Mouse (Mus musculus) gastrocnemius, postnatal 10 days (tissue): ENCODE data around the gene 3110082J24Rik. TPM values are rescaled to one million over a fixed set of nuclear protein-coding genes. Genes with fewer than 3 reads are reported as not detected.

Source experiments
- DNase-seq: peaks from one replicate; pipeline ENCODE4 v3.0.0; 2021; ENCODE audit warnings: mixed read lengths
- long read RNA-seq, 2 experiments: library from polyadenylated mRNA; stranded (forward); transcript quantifications; one replicate each; pipeline ENCODE4 v2.0.0; 2021
- total RNA-seq, 2 experiments: library from RNA; stranded (reverse); gene quantifications; 2 replicates each; pipeline ENCODE4 v1.2.3; 2021

Gene 3110082J24Rik
- not detected for total RNA-seq
- long read RNA-seq, experiment 1 = 0 reads
- long read RNA-seq, experiment 2 = 0 reads

DNA sequence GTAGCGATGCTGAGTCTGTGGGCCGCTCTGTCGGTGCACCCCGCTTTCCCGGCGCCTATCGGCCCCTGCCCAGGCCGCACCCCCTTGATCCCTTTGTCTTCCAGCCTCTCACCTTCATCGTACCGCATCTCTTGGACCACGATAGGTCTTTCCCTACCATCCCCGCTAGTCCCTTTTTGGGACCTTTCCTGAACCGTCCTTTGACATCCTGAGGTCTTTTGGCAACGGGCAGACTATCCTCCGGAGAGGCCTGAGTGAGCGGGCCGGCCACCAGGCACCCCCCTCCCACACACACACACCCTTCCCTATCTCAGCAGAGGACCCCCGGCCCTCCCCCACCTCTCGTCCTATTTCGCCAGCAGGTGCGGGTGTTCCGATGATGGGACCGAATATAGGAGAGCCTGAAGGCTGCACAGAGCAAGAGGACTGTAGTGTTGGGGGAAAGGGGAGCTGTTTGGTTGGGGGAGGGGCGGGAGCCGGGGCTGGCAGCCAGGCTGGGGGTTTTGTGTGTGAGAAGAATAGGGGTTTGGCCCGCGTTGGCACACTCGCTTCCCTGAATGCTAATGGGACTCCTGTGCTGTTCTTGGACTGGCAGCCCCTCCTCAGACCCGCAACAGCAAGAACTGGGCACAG lies at the start of gene 3110082J24Rik:
TSS of gene 3110082J24Rik (minus strand) at position 419 of the 633 bp plus-strand sequence.
- no peak for DNase-seq

DNA sequence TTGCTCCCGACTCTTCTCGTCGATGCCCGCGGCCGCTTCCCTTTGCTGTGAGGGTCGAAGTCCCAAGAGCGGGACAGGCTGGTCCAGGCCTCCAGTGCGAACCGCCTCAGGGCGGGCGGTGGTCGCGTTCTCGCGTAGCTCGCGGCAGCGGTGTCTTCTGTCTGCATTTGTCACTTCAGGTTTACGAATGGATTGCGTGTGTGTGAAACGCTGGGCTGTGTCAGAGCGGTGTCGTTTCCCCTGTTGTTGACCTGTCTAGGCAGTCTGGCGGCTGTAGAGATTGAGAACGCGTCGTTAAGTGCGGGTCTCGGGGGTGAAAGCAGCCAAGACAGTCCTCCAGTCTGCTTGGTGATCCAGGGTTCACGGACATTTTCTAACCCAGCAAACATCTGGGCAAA lies 49.5 kb upstream of the 3110082J24Rik start:
- no peak for DNase-seq

DNA sequence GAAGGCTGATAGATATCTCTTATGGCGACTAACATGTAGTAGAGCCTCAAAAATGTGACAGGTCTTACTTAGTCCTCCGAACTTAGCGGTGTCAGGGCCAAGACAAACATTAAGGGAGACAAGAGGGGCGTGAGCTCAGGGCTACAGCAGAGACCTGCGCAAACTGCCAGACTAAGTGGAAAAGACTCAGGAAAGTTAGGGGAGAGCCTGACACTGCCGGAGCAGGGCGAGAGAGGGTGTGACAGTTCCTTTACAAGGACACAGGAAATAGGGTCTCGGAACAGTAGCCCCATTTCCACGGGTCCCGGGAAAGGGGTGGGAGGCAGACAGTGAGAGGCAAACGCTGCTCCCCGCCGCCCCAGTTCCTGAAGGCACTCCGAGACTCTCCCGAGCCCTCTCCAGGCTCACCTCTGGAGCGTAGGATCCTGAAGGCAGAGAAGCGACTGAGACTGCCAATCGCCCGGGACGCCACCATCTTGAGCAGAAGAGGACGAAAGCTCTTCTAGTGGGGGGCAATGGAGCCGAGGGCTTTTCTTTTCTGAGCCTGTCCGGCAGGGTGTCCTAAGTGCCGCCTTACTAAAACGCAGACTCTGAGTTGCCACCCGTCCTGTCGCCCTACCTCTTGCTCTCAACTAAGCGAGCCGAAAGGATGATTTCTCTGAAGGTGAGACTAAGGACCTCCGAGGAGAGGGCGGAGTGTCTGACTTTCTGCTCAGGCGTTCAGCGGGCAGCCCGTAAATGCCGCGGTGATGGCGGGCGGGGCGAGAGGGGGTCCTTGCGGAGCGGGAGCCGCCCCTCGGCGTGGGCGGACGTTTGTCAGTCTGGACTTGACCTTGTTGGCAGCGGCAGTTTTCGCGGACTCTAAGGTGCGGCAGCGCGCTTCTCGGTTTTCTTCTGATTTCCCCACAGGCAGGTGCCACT lies 48.8 kb upstream of the 3110082J24Rik start, which contains the start of the genes Hadha and Hadhb:
TSS of gene Hadha (minus strand) at position 689 of the 921 bp plus-strand sequence.
TSS of gene Hadhb (plus strand) at position 775 of the 921 bp plus-strand sequence.
- DNase-seq = peak; percentile 94

DNA sequence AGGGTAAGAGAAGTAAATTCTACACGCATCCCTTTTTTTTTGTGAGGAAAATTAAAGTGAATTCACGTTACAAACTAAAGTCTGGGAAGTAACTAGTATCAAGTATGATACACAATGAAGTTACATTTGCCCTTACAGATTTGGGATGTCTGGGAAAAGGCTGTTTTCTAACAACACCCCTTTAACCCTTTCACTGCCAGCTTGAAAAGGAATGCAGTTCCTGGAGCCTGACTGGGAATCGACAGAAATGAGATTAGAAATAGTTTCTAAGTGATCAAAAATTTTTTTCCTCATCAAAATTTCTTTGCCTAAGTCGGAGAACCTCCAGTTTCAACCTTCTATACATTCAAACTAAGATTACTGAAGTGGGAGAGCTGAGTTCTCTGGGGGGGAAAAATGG lies 48.1 kb upstream of the 3110082J24Rik start:
- no peak for DNase-seq

DNA sequence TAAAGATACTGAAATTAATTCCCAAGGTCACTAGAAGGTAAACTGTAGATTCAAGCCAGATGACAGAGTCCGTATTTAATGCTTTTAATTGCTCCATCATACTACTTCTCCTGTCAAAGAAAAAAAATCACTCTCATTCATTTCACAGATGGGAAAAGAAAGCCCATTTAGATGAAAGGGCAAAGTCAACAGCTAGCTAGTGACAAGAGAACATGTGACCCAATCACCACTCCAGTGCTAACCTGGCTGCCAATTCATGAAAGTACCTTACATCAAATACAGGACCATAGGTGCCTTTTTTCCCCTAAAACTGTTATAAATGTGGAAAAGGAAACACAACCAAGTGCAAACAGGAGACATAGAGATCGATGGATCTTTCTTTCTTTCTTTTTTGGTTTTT lies 47.3 kb upstream of the 3110082J24Rik start:
- DNase-seq = no peak

DNA sequence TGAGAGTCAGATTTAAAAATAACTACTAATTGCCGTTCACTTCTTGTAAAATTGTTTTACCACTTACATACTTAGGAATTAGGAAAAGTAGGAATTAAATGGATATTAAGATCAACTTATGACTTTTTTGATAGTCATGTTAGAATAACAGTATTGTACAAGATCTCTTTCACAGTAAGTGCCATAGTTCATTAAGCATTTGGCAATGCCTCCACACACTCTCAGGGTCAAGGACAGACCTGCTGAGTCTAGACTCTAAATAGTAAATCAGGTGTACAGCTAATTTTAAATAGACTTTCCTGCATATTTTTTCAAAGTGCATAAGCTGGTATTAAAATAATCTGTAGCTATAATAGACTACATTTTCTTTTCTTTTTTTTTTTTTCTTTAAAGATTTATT lies 46.5 kb upstream of the 3110082J24Rik start:
- no peak for DNase-seq

DNA sequence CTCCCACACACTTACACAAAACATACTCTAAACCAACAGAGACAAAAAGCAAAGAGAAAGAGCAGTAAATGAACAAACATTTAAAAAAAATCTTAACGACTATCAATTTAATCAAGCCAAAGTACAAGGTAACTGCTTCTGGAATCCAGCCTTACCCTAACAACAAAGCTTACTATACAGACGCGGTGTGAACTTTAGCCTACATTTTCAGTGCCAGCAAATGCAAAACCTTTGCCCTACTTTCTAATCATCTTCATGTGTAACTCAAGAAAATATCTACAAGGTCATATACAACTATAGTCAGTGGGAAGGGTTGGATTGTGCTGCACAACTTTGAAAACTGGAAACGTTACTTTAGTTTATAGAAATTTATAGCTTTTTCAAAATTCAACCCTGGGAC lies 46.1 kb upstream of the 3110082J24Rik start:
- DNase-seq = no peak

DNA sequence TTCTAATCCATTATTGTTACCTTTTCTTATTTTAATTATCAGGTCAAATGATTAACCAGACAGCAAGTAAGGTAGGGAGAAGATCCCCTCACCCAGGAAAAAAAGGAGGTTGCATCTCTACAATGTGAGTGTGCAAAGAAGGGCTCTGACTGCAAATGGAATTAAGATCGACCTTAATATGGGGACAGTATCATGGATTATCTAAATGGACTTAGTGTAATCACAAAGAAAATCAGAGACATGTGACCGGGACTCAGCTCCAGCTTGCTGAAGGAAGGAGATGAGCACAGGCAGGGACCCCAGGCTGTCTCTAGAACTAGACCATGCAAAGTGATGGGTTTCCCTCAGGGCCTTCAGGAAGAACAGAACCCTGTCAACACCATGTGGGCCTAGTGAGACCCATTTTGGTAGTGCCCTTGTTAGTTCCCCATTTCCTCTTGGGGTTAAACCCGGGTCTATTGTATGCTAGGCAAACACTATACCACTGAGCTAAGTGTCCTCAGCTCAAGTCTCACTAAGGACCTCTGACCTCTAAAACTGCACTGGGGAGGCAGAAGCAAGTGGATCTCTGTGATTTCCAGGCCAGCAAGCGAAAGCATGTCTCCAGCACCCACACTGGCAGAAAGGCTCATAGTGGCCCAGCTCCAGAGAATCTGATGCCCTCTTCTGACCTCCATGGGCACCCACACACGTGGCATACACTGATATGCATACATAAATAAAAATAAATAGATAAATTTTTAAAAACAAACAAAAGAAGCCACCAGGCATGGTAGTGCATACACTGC lies 42.4 kb upstream of the 3110082J24Rik start:
- DNase-seq = no peak

DNA sequence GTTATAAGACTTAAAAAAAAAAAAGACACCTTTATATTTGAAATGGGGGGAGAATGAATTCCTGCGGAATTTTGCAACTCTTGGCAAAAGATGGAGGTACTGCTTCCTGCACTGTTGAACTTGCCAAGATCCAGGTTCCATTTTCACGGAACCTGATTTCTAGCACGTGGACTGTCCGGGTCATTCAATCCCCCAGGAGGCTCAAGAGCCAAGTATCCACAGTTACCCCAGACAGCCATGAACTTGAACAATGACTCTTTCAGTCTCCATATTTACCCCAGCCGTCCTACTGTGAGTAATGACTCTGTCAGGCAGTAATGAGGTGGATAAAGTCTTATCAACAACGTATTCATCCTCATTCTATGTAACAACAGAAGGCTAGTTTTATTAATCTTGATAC lies 40.6 kb upstream of the 3110082J24Rik start:
- DNase-seq = no peak

DNA sequence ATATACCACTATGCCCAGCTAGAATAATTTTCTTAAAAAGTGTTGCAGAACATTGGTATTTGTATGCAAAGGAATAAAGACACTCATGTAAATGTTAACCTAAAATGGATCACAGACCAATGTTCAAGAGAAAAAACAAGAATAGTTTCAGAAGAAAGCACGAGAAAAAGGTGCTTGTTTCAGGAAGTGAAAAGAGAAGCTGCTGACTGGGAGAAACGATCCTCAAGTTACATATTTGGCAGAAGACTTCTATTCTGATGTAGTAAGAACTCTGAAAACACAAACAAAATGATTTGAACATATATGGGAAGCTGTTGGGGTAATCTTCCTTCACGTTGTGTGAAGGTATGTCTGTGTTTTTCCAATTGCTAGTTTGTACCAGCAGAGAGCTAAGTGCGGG lies 32.3 kb upstream of the 3110082J24Rik start:
- no peak for DNase-seq

DNA sequence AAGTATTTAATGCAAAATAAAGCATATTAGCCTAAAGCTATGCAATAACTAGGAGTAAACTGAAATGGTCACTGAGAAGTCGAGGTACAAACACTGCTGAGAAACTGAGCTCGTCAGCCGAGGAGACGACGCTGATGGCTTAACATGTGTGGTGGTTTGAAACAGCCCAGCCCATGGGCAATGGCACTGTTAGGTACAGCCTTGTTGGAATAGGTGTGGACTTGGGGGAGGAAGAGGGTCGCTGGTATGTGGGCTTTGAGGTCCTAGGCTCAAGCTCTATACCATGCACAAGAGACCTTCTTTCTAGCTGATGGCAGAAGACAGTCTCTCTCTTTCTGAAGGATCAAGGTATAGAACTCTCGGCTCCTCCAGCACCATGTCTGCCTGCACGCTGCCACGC lies 31.4 kb upstream of the 3110082J24Rik start:
- no peak for DNase-seq

DNA sequence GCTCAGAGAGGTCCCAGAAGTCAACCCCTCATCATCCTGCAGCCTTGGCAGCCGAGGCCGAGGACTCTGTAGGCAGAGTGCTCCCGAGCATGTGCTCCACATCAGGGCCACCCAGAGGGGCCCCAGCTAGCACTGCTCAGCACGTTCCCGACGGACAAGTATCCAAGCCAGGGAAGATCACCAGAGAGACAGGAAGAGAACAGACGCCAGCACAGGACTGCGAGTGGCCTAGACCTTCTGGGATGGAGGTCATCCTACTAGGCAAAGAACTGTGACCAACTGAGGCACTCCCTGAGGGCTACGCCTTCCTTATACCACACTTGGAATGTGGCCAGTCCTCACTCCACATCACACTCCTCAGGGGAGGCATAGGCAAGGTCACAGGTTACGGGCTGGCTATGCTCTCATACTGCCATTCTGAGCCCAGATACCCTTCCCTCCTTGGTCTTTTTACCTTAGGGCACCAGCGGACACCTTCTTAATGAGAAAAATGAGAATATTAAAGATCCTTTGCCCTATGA lies 29.9 kb upstream of the 3110082J24Rik start:
- no peak for DNase-seq

DNA sequence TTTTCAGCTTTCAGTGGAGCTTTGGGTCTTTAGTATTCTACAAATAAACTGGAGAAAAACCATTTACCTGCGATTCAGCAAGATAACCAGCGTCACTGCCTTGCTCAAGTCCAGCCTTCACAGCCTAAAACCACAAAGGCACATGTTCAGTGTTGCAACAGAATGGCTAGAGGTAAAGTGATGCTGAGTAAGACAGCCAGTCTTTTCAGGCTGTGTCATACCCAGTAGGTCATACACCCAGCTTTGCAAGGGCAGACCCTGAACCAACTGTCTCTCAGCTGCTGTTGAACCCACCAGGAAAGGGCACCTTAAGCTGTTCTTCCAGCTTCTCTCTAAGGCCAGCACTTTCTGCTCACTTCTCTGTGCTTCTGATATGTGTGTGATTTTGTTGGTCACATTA lies 26.3 kb upstream of the 3110082J24Rik start:
- no peak for DNase-seq

DNA sequence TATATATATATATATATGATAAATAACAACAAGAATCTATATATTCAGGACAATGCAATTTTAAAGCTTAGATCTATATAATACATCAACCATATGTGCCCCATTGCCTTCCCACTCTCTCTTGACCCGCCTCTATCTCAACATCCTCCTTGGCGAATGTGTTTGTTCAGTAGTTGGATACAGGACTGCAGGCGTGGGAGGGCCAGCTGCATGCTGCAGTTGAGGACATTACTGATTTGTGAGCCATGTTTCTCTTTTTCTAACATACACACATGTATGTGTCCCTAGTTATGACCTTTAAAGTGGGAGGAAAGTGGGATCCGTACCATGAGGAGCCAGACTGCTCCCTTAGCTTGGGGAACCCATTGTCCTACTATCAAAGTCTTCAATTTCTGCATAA lies 25.4 kb upstream of the 3110082J24Rik start:
- DNase-seq = no peak

DNA sequence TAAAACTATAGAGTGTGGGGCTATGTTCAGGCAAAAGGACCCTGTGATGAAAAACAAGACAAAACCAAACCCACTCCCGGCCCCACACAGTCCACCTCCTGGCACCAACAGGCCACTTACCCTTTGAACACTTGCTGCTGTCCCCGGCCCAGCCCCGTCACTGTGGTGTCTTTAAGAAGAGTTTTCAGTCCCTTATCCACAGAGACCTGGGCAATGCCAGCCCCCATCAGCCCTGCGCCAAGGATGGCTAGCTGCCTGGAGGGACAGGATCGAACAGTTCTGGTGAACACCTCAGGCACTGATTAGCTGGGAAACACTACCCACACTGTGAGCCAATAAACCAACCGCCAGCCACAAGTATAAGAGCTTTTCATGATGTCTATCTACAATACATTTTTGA lies 22.8 kb upstream of the 3110082J24Rik start:
- no peak for DNase-seq

DNA sequence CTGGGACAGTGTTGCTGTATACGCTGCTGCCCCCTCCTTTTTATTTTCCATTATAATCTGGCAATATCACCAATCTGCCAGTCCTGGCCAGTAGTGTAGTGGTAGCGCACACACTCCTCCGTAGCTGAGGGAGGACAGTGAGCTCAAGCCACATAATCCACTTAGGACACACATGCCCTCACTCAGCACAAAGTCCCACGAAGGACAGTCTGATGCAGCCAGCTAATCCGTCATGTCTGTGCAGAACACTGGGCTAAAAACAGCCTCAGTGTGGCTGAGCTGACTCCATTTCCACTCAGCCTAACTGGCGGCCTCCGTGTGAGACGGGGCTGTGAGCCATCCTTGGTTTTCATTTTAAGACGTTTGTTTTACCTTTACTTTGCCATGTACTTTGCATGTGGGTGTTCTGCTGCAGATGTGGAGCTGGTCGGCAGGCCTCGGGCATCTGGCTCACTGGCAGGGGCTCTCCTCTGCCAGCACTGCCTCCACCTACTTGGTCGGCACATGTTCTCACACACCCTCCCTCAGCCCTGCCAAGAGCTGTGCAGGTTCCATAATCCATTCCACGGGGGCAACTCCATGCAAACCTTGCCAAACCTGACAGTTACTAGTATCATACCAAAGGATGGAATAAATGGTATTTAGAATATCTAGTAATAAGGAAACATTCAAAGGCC lies 22.2 kb upstream of the 3110082J24Rik start:
- no peak for DNase-seq

DNA sequence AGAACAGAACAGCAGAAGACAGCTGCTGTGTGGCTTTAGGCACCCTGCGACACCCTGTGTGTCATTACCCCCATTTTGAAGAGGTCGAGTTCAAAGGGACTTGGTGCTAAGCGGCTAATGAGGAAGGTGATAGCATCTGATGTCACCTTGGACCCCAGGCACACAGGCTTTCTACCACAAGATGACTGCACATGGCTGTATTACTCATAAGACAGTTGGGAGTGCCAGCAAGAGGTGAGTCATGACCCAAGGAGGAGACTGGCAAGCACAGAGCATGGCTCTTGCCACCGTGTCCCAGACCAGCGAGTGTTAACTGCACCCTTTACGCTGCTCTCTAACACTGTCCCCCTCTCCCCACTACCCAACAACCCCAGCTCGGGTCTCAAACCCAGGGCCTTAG lies 20.9 kb upstream of the 3110082J24Rik start:
- no peak for DNase-seq

DNA sequence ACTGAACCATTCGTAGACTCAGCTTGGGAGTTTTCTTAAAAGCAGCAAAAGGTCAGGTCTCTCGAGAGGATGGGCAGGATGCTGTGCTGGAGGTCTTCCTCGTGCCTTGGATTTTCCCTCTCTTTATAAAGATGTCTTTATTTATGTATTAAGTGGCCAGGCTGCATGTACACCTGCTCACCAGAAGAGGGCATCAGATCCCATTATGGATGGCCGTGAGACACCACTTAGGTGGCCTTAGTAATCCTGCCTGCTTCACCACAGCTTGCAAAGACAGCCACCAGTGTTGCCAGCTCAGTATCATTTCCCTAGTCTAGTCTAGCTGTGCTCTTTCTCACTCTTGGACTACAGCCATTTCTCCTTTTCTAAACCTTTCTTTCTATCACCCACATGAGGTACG lies 19.7 kb upstream of the 3110082J24Rik start:
- no peak for DNase-seq

DNA sequence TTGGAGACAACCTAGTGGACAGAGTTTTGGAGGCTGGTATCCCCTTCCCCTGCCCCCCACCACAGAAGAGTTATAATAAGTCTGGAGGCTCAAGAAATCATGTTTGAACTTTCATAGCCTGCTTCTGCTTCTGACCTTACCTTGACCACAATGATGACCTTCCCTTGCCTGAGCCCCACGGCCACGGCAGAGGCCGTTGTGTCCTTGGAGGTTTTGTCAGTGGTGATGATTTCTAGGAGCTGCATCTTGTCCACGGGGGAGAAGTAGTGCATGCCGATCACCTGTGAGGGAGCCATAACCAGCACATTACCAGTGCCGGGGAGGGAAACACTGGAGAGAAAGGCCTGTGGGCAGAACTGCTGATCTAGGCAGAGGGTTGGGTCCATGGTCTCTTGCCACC lies 16.6 kb upstream of the 3110082J24Rik start:
- no peak for DNase-seq

DNA sequence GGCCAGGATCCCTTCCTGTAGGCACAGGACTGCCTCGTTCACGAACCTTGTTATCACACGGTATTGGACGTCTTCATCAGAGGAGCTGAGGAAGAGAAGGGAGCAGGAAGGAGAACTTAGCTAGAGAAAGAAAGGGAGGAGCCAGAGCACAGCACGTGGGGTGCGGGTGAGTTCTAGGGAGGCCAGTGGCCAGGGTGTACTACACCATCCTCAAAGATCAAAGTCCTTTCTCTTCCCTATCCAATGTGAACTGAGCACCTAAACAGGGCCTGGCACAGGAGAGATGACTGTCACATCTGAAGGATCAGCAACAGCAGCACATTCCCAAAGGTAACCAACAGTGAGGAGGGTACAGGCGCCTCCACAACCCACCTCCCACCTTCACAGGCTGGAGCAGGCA lies 14.2 kb upstream of the 3110082J24Rik start:
- no peak for DNase-seq

DNA sequence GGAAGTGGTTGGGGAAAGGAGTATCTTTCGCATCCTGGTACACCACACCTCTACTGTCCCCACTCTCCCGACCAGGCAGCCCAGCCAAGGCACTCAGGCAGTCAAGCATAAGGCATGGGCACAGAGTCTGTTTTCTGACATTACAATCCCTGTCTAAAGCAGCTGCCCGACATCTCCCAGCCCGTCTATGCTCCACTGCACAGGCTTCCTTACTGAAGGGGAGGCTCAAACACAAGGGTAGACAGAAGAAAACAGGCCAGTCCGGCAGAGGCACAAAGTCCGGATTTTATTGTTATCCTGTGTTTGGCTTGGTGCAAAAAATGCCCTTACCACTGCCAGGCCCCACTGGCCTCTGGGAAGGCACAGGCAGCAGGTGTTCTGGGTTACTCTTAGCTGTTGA lies 13.3 kb upstream of the 3110082J24Rik start:
- DNase-seq = no peak

DNA sequence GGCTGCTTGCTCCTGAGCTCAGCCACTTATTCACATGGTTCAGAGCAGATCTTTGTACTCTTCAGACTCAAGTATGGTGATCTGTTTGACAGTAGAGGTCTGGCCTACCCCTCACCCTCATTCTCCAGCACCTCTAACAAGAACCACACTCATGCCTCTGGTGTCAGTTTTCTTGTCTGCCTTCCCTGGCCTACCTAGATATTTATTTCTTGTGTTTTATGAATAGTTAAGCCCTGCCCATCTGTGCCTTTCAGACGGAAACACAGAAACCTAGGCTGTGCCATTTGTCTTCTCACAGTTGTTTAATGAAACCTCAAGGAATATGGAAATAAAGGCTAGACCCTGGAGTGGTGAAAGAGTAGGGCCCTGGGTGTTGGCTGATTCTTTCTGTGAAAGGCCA lies 12.1 kb upstream of the 3110082J24Rik start:
- no peak for DNase-seq
